Mouse (Mus musculus) spleen, adult 18-20 months (tissue): ENCODE data around the gene Rapgef1.

Source experiments
- DNase-seq, 2 experiments: peaks; one replicate each; pipeline ENCODE4 v3.0.0; 2022; ENCODE audit warnings: mixed read lengths in 2 of 2

Gene Rapgef1

GRCm38 (mm10) chr2:29646613-29647012, 27.1 kb downstream of the Rapgef1 start:
- DNase-seq: no peak

DNA sequence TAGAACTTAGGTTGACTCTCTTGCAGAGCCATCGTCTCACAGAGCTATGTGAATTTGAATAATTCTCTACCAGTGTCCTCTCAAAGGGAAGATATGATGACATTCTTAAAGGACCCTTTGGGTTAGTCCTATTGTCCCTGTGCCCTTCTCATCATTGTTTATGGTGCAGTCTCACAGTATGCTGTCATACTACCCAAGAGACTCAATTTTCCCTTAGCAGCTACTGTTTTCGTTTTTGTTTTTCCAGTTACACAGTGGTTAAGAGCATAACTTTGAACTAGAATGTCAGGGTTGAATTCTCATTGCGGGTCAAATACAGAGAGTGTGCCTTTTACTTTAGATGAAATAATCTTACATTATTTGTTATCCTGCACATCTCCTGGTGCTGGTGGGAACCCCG, 27.6 kb downstream of the Rapgef1 start:
- DNase-seq: no peak

DNA sequence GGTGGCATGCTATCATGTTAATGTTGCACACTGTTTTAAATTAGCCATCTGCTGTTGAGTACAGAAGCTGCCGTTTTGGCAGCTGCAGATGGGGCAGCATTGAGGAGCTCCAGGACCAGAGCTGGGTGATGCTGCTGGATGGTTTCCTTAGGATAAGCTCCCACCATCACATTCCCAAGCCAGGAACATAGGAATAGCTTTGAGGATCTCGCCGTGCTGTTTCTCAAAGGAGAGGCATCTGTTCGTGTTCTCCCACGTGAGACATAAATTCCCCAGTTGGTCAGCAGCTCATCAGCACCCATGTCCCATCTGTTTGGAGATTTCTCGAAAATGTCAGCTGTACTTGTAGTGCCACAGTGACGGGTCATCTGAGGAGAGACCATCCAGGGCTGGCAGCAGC, 28.3 kb downstream of the Rapgef1 start:
- no peak for DNase-seq

DNA sequence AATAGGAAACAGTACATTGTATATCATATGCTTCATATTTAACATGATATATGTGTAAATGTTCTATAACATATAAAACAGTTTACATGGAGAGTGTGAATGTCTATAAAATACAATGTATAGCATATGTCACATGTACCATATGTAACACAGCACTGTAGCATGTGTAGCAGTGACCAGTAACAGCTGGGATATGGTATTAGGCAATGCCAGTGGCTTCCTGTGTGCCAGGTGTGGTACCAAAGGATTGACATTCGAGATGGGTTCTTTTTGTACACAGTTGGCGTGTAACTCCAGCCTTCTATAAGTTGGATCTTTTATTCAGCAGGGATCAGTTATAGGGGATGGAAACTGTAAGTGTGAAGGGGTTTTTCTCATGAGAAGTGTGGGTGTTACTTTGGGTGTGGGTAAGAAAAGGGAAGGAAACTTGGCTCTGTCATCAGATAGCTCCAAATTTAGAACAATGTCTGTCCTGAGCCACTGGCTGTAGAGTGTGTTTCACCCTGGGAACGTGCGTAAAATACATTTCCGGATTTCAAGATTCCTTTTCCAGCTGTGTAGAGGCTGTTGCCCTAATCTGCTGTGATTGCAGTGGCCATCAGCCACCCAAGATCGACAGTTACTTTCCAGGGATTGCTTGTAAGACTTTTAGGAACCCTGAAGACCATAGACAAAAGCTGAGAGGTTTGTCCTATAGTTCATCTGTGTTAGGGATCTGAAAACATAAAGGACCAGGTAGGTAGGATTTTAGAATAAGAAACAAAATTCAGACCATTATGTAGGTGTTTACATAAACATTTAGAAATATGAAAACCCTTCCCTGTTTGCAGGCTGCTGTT, 29.7 kb downstream of the Rapgef1 start:
- DNase-seq: no peak

- DNase-seq: peak; percentile 28 to 64
Observed at GRCm38 (mm10) chr2:29649795-29650457, 30.4 kb downstream of the Rapgef1 start.

DNA sequence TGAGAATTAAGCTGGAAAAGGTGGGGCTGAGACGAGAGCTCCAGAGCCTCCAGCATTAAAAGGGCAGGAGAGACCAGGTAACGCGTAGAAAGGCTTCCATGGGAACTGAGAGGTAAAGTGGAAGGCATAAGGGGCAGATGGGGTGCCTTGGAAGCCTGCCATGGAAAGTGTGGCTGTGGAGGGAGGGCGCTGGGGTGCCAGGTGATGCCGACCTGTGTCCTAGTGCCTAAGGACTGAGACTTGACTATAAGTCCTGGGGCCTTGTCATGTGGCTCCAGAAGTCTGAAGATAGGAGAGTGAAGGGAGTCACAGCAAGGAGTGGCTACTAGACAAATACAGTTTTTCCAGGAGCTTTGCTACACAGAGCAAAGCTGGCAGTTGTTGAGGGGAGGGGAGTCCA, 32.4 kb downstream of the Rapgef1 start:
- no peak for DNase-seq

GRCm38 (mm10) chr2:29655433-29655832, 35.9 kb downstream of the Rapgef1 start:
- DNase-seq: no peak

DNA sequence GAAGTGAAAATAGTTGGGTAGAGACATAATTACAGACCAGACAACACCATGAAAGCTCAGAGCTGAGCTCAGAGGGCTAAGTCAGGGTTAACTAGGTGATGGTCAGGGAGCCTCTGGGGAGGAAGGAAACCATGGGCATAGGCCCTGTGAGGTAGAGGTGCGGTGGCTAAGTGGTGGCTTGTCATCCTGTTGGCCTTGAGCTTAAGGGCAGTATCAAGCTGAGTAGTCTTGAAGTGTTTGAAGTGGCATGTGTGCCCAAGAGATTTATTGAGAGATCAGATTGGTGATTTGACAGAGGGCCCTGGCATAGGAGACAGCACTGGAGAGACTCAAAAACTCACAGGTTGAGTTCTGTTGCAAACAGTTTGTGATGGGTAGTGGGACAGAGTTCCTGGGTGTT, 36.6 kb downstream of the Rapgef1 start:
- DNase-seq: no peak

- DNase-seq: no peak
Observed at GRCm38 (mm10) chr2:29657089-29657488, 37.6 kb downstream of the Rapgef1 start.

DNA sequence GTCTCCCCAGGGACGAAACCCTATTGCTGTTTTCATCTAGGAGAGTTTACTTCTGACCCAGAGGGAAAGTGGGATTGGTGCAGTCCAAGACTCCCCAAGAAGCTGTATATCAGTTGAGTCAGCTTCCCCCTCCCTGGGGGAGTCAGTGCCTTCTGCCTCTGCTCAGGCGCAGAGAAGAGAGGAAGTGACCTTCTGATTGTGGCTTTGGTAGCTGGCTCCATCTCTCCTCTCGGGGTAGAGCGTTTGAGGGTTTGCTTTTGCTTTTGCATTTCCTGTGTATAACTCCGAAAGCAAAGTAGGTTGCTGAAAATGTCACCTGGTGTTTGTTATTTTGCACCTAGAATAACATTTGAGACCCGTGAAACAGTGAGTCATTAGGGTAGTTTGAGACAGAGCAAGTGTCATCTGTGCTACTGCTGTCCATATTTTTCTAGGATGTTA, 42.3 kb downstream of the Rapgef1 start:
- DNase-seq: peak; percentile 52 to 57

DNA sequence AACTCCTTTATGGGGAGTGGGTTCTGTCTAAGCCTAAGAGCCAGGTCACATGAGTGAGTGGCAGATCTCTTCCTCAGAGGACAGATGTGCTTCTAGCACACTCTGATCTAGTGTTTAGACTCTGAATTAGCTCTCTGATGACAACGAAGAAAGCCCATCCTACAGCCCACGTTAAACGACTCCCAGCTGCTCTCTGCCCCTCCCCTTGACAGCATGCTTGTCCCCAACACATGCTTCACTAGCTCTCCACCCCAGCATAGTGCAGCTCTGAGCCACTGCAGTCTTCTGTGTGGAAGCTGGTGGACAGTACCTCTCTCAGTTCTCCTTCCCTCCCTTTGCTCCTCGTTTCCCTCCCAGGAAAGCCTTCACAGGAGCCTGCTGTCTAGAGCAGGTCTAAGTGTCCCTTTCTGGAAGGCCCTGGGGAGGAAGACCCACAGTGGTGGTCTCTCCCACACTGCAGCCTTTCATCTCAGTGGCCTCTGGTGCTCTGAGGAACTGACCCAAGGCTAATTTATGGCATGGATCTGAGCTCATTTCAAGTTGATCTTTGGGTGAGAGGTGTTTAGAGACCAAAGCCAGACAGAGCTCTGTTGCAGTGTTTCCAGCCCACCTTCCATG, 43.8 kb downstream of the Rapgef1 start:
- no peak for DNase-seq

DNA sequence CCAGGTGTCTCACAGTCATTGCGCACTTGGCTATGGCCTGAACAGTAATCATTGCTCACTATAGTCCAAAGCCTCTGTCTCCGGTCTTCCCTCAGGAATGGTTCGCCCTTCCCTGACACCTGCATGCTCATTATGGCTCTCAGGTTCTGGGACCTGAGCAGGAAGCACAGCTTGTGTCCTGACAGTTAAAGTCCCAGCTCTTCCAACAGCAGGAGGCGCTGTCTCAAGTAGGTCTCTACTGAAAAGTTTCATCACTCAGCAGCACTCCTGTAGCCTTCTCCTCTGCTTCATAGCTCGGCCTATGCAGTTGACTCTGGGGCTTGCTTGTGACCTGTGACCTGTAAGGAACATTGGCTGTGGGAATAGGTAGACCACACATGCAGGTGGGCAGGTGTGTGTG, 45.9 kb downstream of the Rapgef1 start:
- peak in 1 of 2 experiments; percentile 51 for DNase-seq

GRCm38 (mm10) chr2:29666589-29666988, 47.1 kb downstream of the Rapgef1 start:
- no peak for DNase-seq

- no peak for DNase-seq
Observed at GRCm38 (mm10) chr2:29667109-29667508, 47.6 kb downstream of the Rapgef1 start.

DNA sequence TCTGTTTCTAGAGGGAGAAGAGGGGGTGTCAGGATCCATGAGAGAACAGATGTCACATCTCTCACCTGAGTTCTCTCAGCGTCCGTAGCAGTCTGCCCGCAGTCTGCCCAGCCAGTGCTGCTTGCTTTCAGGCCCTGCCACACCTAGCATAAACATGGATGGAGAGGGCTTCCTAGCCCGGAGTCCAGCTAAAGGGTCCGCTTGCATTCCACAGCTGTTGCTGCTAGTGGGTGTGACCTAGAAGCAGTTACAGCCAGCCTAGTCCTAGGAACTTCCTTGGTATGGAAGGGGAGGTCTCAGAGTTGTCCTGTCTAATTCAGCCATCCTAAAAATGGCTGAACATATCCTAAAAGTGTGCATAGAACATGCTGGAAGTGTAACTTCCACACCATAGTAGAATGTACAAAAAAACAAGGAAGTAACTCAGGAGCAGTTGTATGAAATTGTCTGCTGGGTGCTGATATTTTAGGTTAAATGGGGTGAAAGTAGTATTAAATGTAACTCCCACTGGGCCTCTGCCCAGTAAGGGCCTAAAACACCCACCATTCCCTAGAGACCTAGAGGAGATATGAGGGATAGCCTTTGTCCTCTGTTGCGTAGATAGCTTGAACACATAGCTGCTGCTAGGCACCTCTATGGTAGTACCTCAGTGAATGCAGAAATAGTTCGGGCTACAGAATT, 48.6 kb downstream of the Rapgef1 start:
- DNase-seq: no peak

DNA sequence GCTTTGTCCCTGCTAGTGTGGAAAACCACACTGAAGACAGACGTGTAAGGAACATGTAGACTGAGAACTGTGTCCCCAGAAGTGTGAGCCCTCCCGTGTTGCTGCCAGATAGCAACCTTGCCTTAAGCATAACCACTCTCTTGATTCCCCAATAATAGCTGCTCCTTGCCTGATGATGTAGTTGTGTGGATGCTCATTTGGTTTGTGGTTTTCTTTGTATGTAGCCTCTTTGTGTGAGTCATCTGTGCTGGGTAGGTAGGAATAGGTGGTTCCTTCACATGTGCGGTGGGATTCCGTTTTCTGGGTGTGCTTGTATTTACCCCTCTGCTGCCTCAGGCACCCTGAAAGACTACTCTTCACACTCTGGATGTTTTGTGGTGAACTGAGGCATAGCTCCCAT, 49.4 kb downstream of the Rapgef1 start:
- DNase-seq: no peak

DNA sequence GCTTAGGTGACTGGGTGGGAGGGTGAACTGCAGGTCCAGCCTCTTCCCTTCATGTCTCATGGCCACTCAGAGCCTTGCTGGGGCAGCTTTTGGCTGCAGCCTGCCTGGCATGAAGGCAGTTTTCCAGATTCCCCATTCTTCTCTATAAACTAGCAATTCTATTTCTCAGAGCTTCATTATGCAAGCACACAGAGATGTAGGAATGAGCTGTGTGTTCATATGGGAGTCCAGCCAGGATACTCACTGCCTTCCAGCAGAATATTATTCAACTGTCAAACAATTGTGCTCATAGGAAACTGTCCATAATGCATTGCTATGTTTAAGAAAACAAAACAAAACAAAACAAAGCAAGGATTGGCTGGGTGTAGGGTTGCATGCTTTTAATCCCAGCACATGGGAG, 50.2 kb downstream of the Rapgef1 start:
- no peak for DNase-seq

GRCm38 (mm10) chr2:29670231-29670991, 50.9 kb downstream of the Rapgef1 start:
- DNase-seq: peak; percentile 49 to 52

DNA sequence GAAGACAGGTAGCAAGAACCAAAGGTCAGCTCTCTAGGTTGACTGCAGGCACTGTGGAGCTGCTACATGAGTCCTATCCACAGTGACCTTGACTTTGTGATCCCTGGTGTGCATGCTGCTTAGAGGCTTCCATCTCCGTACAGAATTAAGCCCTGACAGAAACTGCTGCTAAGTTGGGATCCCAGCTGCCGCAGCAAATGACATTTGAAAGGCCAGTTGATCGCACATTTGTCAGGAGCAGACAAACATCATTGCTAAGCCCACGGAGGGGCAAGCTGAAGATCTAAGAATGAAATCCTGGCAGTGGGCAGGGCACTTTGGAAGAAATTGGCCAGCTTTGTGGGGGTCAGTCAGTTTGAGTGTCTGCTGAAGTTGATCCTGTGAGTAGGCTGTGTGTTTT, 51.9 kb downstream of the Rapgef1 start:
- no peak for DNase-seq

DNA sequence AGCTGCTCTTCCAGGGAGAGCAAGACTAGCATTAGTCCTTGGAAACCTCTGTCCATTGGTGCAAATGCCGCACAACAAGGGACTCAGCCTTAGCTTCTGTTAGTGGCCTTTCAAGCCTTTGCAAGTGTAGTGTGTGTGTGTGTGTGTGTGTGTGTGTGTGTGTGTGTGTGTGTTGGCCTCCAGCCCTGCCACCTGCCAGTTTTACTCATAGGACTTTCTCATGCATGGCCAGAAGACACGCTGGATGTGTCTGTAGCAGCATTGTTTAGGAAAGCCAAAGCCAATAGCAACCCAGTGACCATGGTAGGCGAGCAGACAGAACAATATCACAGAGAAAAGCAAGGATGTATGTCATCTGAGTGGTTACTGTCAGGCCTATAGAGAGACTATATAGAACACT, 52.3 kb downstream of the Rapgef1 start:
- no peak for DNase-seq

DNA sequence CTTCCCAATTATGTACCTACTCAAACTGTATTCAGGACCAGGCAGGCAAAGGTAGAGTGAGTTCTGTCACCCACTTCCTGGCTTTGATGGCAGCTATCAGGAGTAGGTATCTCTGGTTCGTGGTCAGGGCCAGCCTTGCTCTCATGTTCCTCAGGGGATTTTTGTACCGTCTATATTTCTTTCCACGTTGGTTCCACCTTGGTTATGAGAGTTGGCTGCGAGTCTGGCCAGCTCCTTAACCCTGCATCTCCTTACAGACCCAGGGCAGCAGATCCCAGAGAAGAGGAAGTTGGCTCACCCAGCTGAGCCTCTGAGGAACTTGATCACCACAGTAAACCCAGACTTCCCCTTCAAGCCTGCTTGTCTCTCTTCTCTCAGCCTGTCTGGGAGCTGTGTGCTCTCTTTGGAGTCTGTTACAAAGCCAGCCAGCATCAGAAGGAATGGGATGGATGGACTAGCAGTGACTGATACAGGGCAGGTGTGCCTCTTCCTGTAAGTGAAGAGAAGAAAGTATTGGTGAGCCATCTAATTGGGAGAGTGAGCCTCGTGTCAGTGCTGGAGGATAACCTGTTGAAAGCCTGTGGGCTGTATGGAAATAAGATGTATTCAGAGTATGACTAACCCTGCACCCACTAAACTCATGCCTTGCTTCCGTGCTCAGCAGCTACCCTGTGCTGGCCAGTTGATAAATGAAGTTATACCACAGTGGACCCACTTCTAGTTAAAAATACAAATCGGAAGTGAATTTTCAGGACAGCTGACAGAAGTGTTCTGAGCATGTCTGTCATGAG, 53.4 kb downstream of the Rapgef1 start:
- DNase-seq: peak; percentile 25 to 39

- no peak for DNase-seq
Observed at GRCm38 (mm10) chr2:29674087-29674486, 54.6 kb downstream of the Rapgef1 start.
